In genomic region chr10:89873146-89873950, GRCm38 (mm10) we compare ENCODE assay signal across 8 mouse cellular contexts. TPM values are rescaled to one million over a fixed set of nuclear protein-coding genes. Genes with fewer than 3 reads are reported as not detected.
DNase-seq lines count a peak whose midpoint lies in the region; ATAC-seq and TF ChIP-seq lines count a peak whose summit lies in the region.

Gene Anks1b, plus strand, starts transcription at chr10:89873509.

- under 1% methylated on average over 48 of the region's 48 CpGs for WGBS in lung, embryonic 14.5 days
- WGBS in heart, embryonic 10.5 days = under 1% methylated on average over 48 of the region's 48 CpGs
- 2% methylated on average over 48 of the region's 48 CpGs for WGBS in liver, adult 2 months
- WGBS in neural tube, embryonic 12.5 days = under 1% methylated on average over 48 of the region's 48 CpGs

- H3K9me3 ChIP-seq in lung, embryonic 14.5 days (ENCODE audit: low read depth, low read length) = no peaks in the 10 kb centered on the region
- H3K9me3 ChIP-seq in heart, embryonic 10.5 days = no peaks in the 10 kb centered on the region
- H3K9me3 ChIP-seq in neural tube, embryonic 12.5 days = no peaks in the 10 kb centered on the region

- no peak within 1 kb of the TSS for H3K27ac ChIP-seq in lung, embryonic 14.5 days (ENCODE audit: low read depth)
- no peak within 1 kb of the TSS for H3K27ac ChIP-seq in heart, embryonic 10.5 days
- H3K27ac ChIP-seq in liver, adult 2 months (replicated peaks; ENCODE audit: insufficient read depth, low read depth, low read length) = no peak within 1 kb of the TSS
- H3K27ac ChIP-seq in neural tube, embryonic 12.5 days = peak within 1 kb of the TSS; percentile 76

- H3K9ac ChIP-seq in lung, embryonic 14.5 days = peak within 1 kb of the TSS; percentile 41
- no peak within 1 kb of the TSS for H3K9ac ChIP-seq in liver, adult 2 months (ENCODE audit: low read depth, low read length)
- peak within 1 kb of the TSS; percentile 86 for H3K9ac ChIP-seq in neural tube, embryonic 12.5 days

- DNase-seq in lung, embryonic 14.5 days = peak; percentile 54
- no peak for DNase-seq in lung, postnatal 25 days (ENCODE audit: low spot score)
- DNase-seq in embryo, embryonic 10.5 days (ENCODE audit: low spot score) = peak; percentile 48
- DNase-seq in heart, embryonic 10.5 days (ENCODE audit: low spot score) = peak; percentile 77
- peak; percentile 5 to 35 for DNase-seq in kidney, postnatal 25 days
- DNase-seq in liver, adult 2 months (ENCODE audit: extremely low read depth, low read depth, low spot score) = no peak
- DNase-seq in thymus, postnatal 36 days = peak; percentile 4 to 10

- TF ChIP-seq CTCF in lung, embryonic 14.5 days (IDR thresholded peaks at IDR 0.05; ENCODE audit: low read depth) = no peak
- TF ChIP-seq CTCF in liver, adult 2 months (IDR thresholded peaks at IDR 0.05; ENCODE audit: low read depth, low read length) = no peak

- H3K4me2 ChIP-seq in lung, embryonic 14.5 days = peak within 1 kb of the TSS; percentile 92
- peak within 1 kb of the TSS; percentile 88 for H3K4me2 ChIP-seq in neural tube, embryonic 12.5 days (replicated peaks)

- no peak for TF ChIP-seq POLR2A in liver, adult 2 months (IDR thresholded peaks at IDR 0.05; ENCODE audit: extremely low read depth, insufficient read depth, low read length)

- no peaks in the 10 kb centered on the region for H3K4me1 ChIP-seq in lung, embryonic 14.5 days (ENCODE audit: insufficient read depth)
- H3K4me1 ChIP-seq in heart, embryonic 10.5 days = peaks cover 8% of the 10 kb centered on the region
- no peaks in the 10 kb centered on the region for H3K4me1 ChIP-seq in liver, adult 2 months (ENCODE audit: control insufficient read depth, insufficient read depth, low read length)
- H3K4me1 ChIP-seq in neural tube, embryonic 12.5 days = 0 out of 2 replicates have a peak, but pooled peaks cover 5% of the 10 kb centered on the region

- ATAC-seq in lung, embryonic 14.5 days (ENCODE audit: insufficient read depth) = peak; percentile 78
- ATAC-seq in neural tube, embryonic 12.5 days (ENCODE audit: low FRiP score, low read depth) = peak; percentile 90

- H3K27me3 ChIP-seq in lung, embryonic 14.5 days (ENCODE audit: insufficient read depth, low read length) = peaks cover 19% of the 10 kb centered on the region
- peaks cover 37% of the 10 kb centered on the region for H3K27me3 ChIP-seq in heart, embryonic 10.5 days (ENCODE audit: insufficient read depth, poor library complexity, severe bottlenecking)
- H3K27me3 ChIP-seq in liver, adult 2 months (ENCODE audit: control insufficient read depth, insufficient read depth, low read length) = peaks cover 6% of the 10 kb centered on the region; the same call in 1 of the 2 replicates
- no peaks in the 10 kb centered on the region for H3K27me3 ChIP-seq in neural tube, embryonic 12.5 days (replicated peaks)

- no peaks in the 10 kb centered on the region for H3K36me3 ChIP-seq in lung, embryonic 14.5 days (ENCODE audit: insufficient read depth)
- no peaks in the 10 kb centered on the region for H3K36me3 ChIP-seq in heart, embryonic 10.5 days
- H3K36me3 ChIP-seq in liver, adult 2 months (ENCODE audit: control insufficient read depth, insufficient read depth, low read length) = no peaks in the 10 kb centered on the region
- H3K36me3 ChIP-seq in neural tube, embryonic 12.5 days = no peaks in the 10 kb centered on the region

- peak within 1 kb of the TSS; percentile 56 for H3K4me3 ChIP-seq in lung, embryonic 14.5 days (ENCODE audit: low read depth, low read length)
- H3K4me3 ChIP-seq in heart, embryonic 10.5 days = peak within 1 kb of the TSS; percentile 64
- H3K4me3 ChIP-seq in liver, adult 2 months (ENCODE audit: insufficient read depth, low read depth, low read length) = peak within 1 kb of the TSS; percentile 27; the same call in 1 of the 2 replicates
- peak within 1 kb of the TSS; percentile 74 for H3K4me3 ChIP-seq in neural tube, embryonic 12.5 days

- no peaks in the 10 kb centered on the region for H3K79me2 ChIP-seq in liver, adult 2 months (ENCODE audit: control insufficient read depth, insufficient read depth, low read length)

RNA-seq across cellular contexts. Expression of gene Anks1b, which starts in this region (rescaled TPM):
- polyA plus RNA-seq in lung, embryonic 14.5 days (2014; fragmentation: Nextera tagmentation; extraction: Ambion mirVana) = 0.26 and 1.2 TPM in 2 replicates
- polyA plus RNA-seq in heart, embryonic 10.5 days (2016; fragmentation: Nextera tagmentation; extraction: Ambion mirVana) = 0.05 and 0.36 TPM in 2 replicates
- total RNA-seq in liver, adult 2 months (2014; rRNA removed) = under 0.01 TPM in 1 of 2 replicates, not detected in the other
- polyA plus RNA-seq in liver, adult 2 months (2012; rRNA removed) = not detected in 2 replicates
- 23.2 and 25.1 TPM in 2 replicates for polyA plus RNA-seq in neural tube, embryonic 12.5 days (2016; fragmentation: Nextera tagmentation; extraction: Ambion mirVana)

Comparison
In these comparisons a context has a peak if more than half of its experiments do, and no peak if none do; other contexts are left out.
1. RNA of gene Anks1b (polyA plus RNA-seq): 23.2 to 25.1 TPM in neural tube, embryonic 12.5 days; 0.26 to 1.2 TPM in lung, embryonic 14.5 days, 0.05 to 0.36 TPM in heart, embryonic 10.5 days and not detected in liver, adult 2 months; every median in the first group is over 10 times any median in the second.
2. DNase-seq: peak in lung, embryonic 14.5 days (single experiment), embryo, embryonic 10.5 days (single experiment), kidney, postnatal 25 days (2 of 2) and thymus, postnatal 36 days (2 of 2); none in lung, postnatal 25 days (single experiment) and liver, adult 2 months (single experiment).
3. Peak in DNase-seq and H3K4me3 ChIP-seq in heart, embryonic 10.5 days; RNA of the gene not detected or under 1 TPM.
4. Peak in every context shown above with its lines, with median percentiles within 50 percentile points of each other: H3K4me3 ChIP-seq.